ENCODE assay signal across 31 mouse cellular contexts in genomic region chr17:42847108-42847507, GRCm38 (mm10).
"Had no signal": no experiment of that assay in that cellular context is flagged by ENCODE, and none has a peak within 500 bp of the region (broad histone marks: within the 10 kb centered on the region; RNA-seq: fewer than 3 reads in every experiment).

No protein-coding gene starts in this region.

- H3K27me3 ChIP-seq: limb, embryonic 12.5 days; limb, embryonic 13.5 days; limb, embryonic 15.5 days; liver, embryonic 13.5 days; liver, embryonic 15.5 days; lung, embryonic 15.5 days; megakaryocyte, embryonic 14.5 days; midbrain, embryonic 12.5 days; midbrain, embryonic 13.5 days; midbrain, embryonic 15.5 days; neural tube, embryonic 12.5 days; neural tube, embryonic 13.5 days had no signal

- DNase-seq: left cerebral cortex, postnatal 4 days; liver, embryonic 13.5 days; lung, adult 18-20 months; lung, adult 2 months; lung, embryonic 14.5 days; lung, postnatal 10 days; lung, postnatal 14 days; lung, postnatal 36 days; lung, postnatal 4 days; midbrain, embryonic 14.5 days had no signal

- H3K4me3 ChIP-seq: left cerebral cortex, adult 2 months; limb, embryonic 10.5 days; limb, embryonic 12.5 days; limb, embryonic 13.5 days; limb, embryonic 15.5 days; liver, embryonic 13.5 days; liver, embryonic 15.5 days; lung, embryonic 15.5 days; megakaryocyte, embryonic 14.5 days; midbrain, embryonic 10.5 days; midbrain, embryonic 12.5 days; midbrain, embryonic 13.5 days; midbrain, embryonic 15.5 days; myocyte; neural tube, embryonic 12.5 days; neural tube, embryonic 13.5 days had no signal

- H3K4me1 ChIP-seq: limb, embryonic 10.5 days; limb, embryonic 12.5 days; limb, embryonic 13.5 days; limb, embryonic 15.5 days; lung, embryonic 15.5 days; megakaryocyte, embryonic 14.5 days; midbrain, embryonic 10.5 days; midbrain, embryonic 12.5 days; midbrain, embryonic 13.5 days; midbrain, embryonic 15.5 days; neural tube, embryonic 12.5 days; neural tube, embryonic 13.5 days had no signal

- H3K9me3 ChIP-seq: limb, embryonic 10.5 days; limb, embryonic 12.5 days; limb, embryonic 13.5 days; limb, embryonic 15.5 days; liver, embryonic 13.5 days; liver, embryonic 15.5 days; lung, embryonic 15.5 days; megakaryocyte, embryonic 14.5 days; midbrain, embryonic 10.5 days; midbrain, embryonic 12.5 days; midbrain, embryonic 13.5 days; midbrain, embryonic 15.5 days; neural tube, embryonic 12.5 days; neural tube, embryonic 13.5 days had no signal

- H3K27ac ChIP-seq: left cerebral cortex, adult 2 months; limb, embryonic 10.5 days; limb, embryonic 12.5 days; limb, embryonic 13.5 days; limb, embryonic 15.5 days; liver, embryonic 13.5 days; liver, embryonic 14.5 days; liver, embryonic 15.5 days; lung, embryonic 15.5 days; macrophage; midbrain, embryonic 10.5 days; midbrain, embryonic 12.5 days; midbrain, embryonic 13.5 days; midbrain, embryonic 15.5 days; neural tube, embryonic 12.5 days; neural tube, embryonic 13.5 days had no signal

- ATAC-seq: lung, postnatal 0 days; midbrain, embryonic 13.5 days; midbrain, embryonic 15.5 days; midbrain, embryonic 16.5 days had no signal

- H3K4me2 ChIP-seq: limb, embryonic 12.5 days; limb, embryonic 13.5 days; limb, embryonic 15.5 days; liver, embryonic 11.5 days; liver, embryonic 13.5 days; liver, embryonic 15.5 days; lung, embryonic 14.5 days; lung, embryonic 15.5 days; midbrain, embryonic 11.5 days; midbrain, embryonic 12.5 days; midbrain, embryonic 13.5 days; midbrain, embryonic 15.5 days; neural tube, embryonic 12.5 days; neural tube, embryonic 13.5 days had no signal

- H3K9ac ChIP-seq: limb, embryonic 12.5 days; limb, embryonic 13.5 days; limb, embryonic 15.5 days; liver, embryonic 13.5 days; liver, embryonic 14.5 days; liver, embryonic 15.5 days; lung, embryonic 14.5 days; lung, embryonic 15.5 days; midbrain, embryonic 12.5 days; midbrain, embryonic 13.5 days; midbrain, embryonic 15.5 days; neural tube, embryonic 12.5 days; neural tube, embryonic 13.5 days had no signal
